Mouse (Mus musculus): ENCODE measurements at regions not wholly inside any gene's neighbourhood (a gene's known extent, or its start where the extent isn't known, plus 50 kb on each side); places are given as distances from the start of the nearest gene placed in this dataset.

- no peaks in the 10 kb centered on the region for H3K27me3 ChIP-seq (ENCODE audit: insufficient read depth, low read length)
- H3K36me3 ChIP-seq (ENCODE audit: insufficient read depth, low read length), result no peaks in the 10 kb centered on the region
- no peak for TF ChIP-seq POU5F1 (IDR thresholded peaks at IDR 0.05; ENCODE audit: borderline replicate concordance, low read length)
- no peak for TF ChIP-seq NANOG (IDR thresholded peaks at IDR 0.05; ENCODE audit: borderline replicate concordance, low read length)
- no peak for TF ChIP-seq CTCF (conservative IDR thresholded peaks at IDR 0.05; ENCODE audit: low read length)
- no peaks in the 10 kb centered on the region for H3K9me3 ChIP-seq (ENCODE audit: low read length)
- H3K4me1 ChIP-seq (replicated peaks; ENCODE audit: low read depth, low read length), result no peaks in the 10 kb centered on the region
- no peak overlapping the region for H3K4me3 ChIP-seq (replicated peaks; ENCODE audit: low read length)
Measured at GRCm38 (mm10) chr2:12019607-12020006, 241.9 kb downstream of the Ankrd16 start.

GRCm38 (mm10) chr2:12023402-12024111, 245.9 kb downstream of the Ankrd16 start:
- no peak overlapping the region for H3K4me3 ChIP-seq (replicated peaks; ENCODE audit: low read length)
- H3K27me3 ChIP-seq (ENCODE audit: insufficient read depth, low read length), result no peaks in the 10 kb centered on the region
- TF ChIP-seq CTCF (conservative IDR thresholded peaks at IDR 0.05; ENCODE audit: low read length), result no peak
- no peak for TF ChIP-seq NANOG (IDR thresholded peaks at IDR 0.05; ENCODE audit: borderline replicate concordance, low read length)
- TF ChIP-seq POU5F1 (IDR thresholded peaks at IDR 0.05; ENCODE audit: borderline replicate concordance, low read length), result no peak
- no peaks in the 10 kb centered on the region for H3K4me1 ChIP-seq (replicated peaks; ENCODE audit: low read depth, low read length)
- H3K9me3 ChIP-seq (ENCODE audit: low read length), result no peaks in the 10 kb centered on the region
- H3K36me3 ChIP-seq (ENCODE audit: insufficient read depth, low read length), result no peaks in the 10 kb centered on the region

GRCm38 (mm10) chr2:12026220-12026619, 248.5 kb downstream of the Ankrd16 start:
- Histone ChIP-seq H3K4me3 (replicated peaks; ENCODE audit: low read length) (no peak overlapping the region), H3K27me3 (ENCODE audit: insufficient read depth, low read length) (no peaks in the 10 kb centered on the region), H3K36me3 (ENCODE audit: insufficient read depth, low read length) (no peaks in the 10 kb centered on the region), H3K9me3 (ENCODE audit: low read length) (no peaks in the 10 kb centered on the region), H3K4me1 (replicated peaks; ENCODE audit: low read depth, low read length) (no peaks in the 10 kb centered on the region)
- TF ChIP-seq CTCF (conservative IDR thresholded peaks at IDR 0.05; ENCODE audit: low read length) (no peak; the same call in 1 of the 2 replicates), NANOG (IDR thresholded peaks at IDR 0.05; ENCODE audit: borderline replicate concordance, low read length) (no peak), POU5F1 (IDR thresholded peaks at IDR 0.05; ENCODE audit: borderline replicate concordance, low read length) (no peak)

- Histone ChIP-seq H3K4me3 (replicated peaks; ENCODE audit: low read length) (no peak overlapping the region), H3K27me3 (ENCODE audit: insufficient read depth, low read length) (no peaks in the 10 kb centered on the region), H3K36me3 (ENCODE audit: insufficient read depth, low read length) (no peaks in the 10 kb centered on the region), H3K4me1 (replicated peaks; ENCODE audit: low read depth, low read length) (no peaks in the 10 kb centered on the region), H3K9me3 (ENCODE audit: low read length) (peaks cover 7% of the 10 kb centered on the region)
- no peak for TF ChIP-seq POU5F1 (IDR thresholded peaks at IDR 0.05; ENCODE audit: borderline replicate concordance, low read length)
- no peak for TF ChIP-seq NANOG (IDR thresholded peaks at IDR 0.05; ENCODE audit: borderline replicate concordance, low read length)
- TF ChIP-seq CTCF (conservative IDR thresholded peaks at IDR 0.05; ENCODE audit: low read length), result no peak
Measured at GRCm38 (mm10) chr2:12033518-12034322, 256.0 kb downstream of the Ankrd16 start.

GRCm38 (mm10) chr2:12034323-12034585, 256.6 kb downstream of the Ankrd16 start:
- no peak for TF ChIP-seq NANOG (IDR thresholded peaks at IDR 0.05; ENCODE audit: borderline replicate concordance, low read length)
- TF ChIP-seq POU5F1 (IDR thresholded peaks at IDR 0.05; ENCODE audit: borderline replicate concordance, low read length), result no peak
- no peak for TF ChIP-seq CTCF (conservative IDR thresholded peaks at IDR 0.05; ENCODE audit: low read length)
- Histone ChIP-seq H3K36me3 (ENCODE audit: insufficient read depth, low read length) (no peaks in the 10 kb centered on the region), H3K27me3 (ENCODE audit: insufficient read depth, low read length) (no peaks in the 10 kb centered on the region), H3K4me1 (replicated peaks; ENCODE audit: low read depth, low read length) (no peaks in the 10 kb centered on the region), H3K9me3 (ENCODE audit: low read length) (peaks cover 7% of the 10 kb centered on the region), H3K4me3 (replicated peaks; ENCODE audit: low read length) (no peak overlapping the region)

- no peaks in the 10 kb centered on the region for H3K36me3 ChIP-seq (ENCODE audit: insufficient read depth, low read length)
- TF ChIP-seq CTCF (conservative IDR thresholded peaks at IDR 0.05; ENCODE audit: low read length) (no peak), NANOG (IDR thresholded peaks at IDR 0.05; ENCODE audit: borderline replicate concordance, low read length) (no peak), POU5F1 (IDR thresholded peaks at IDR 0.05; ENCODE audit: borderline replicate concordance, low read length) (no peak)
- no peak overlapping the region for H3K4me3 ChIP-seq (replicated peaks; ENCODE audit: low read length)
- H3K4me1 ChIP-seq (replicated peaks; ENCODE audit: low read depth, low read length), result peaks cover 10% of the 10 kb centered on the region
- no peaks in the 10 kb centered on the region for H3K9me3 ChIP-seq (ENCODE audit: low read length)
- no peaks in the 10 kb centered on the region for H3K27me3 ChIP-seq (ENCODE audit: insufficient read depth, low read length)
Measured at GRCm38 (mm10) chr2:12049386-12049785, 252.3 kb downstream of the Itga8 start.

GRCm38 (mm10) chr2:12049972-12050371, 251.8 kb downstream of the Itga8 start:
- no peaks in the 10 kb centered on the region for H3K27me3 ChIP-seq (ENCODE audit: insufficient read depth, low read length)
- no peak for TF ChIP-seq POU5F1 (IDR thresholded peaks at IDR 0.05; ENCODE audit: borderline replicate concordance, low read length)
- no peak for TF ChIP-seq CTCF (conservative IDR thresholded peaks at IDR 0.05; ENCODE audit: low read length)
- no peak for TF ChIP-seq NANOG (IDR thresholded peaks at IDR 0.05; ENCODE audit: borderline replicate concordance, low read length)
- no peaks in the 10 kb centered on the region for H3K9me3 ChIP-seq (ENCODE audit: low read length)
- H3K36me3 ChIP-seq (ENCODE audit: insufficient read depth, low read length), result no peaks in the 10 kb centered on the region
- H3K4me3 ChIP-seq (replicated peaks; ENCODE audit: low read length), result no peak overlapping the region
- H3K4me1 ChIP-seq (replicated peaks; ENCODE audit: low read depth, low read length), result peaks cover 12% of the 10 kb centered on the region

- TF ChIP-seq POU5F1 (IDR thresholded peaks at IDR 0.05; ENCODE audit: borderline replicate concordance, low read length) (no peak), CTCF (conservative IDR thresholded peaks at IDR 0.05; ENCODE audit: low read length) (no peak), NANOG (IDR thresholded peaks at IDR 0.05; ENCODE audit: borderline replicate concordance, low read length) (no peak)
Measured at GRCm38 (mm10) chr2:12053404-12054164, 248.1 kb downstream of the Itga8 start.

More at GRCm38 (mm10) chr2:12053404-12054164, 248.1 kb downstream of the Itga8 start:
- Histone ChIP-seq H3K36me3 (ENCODE audit: insufficient read depth, low read length) (no peaks in the 10 kb centered on the region), H3K9me3 (ENCODE audit: low read length) (no peaks in the 10 kb centered on the region), H3K4me3 (replicated peaks; ENCODE audit: low read length) (no peak overlapping the region), H3K27me3 (ENCODE audit: insufficient read depth, low read length) (no peaks in the 10 kb centered on the region), H3K4me1 (replicated peaks; ENCODE audit: low read depth, low read length) (peaks cover 12% of the 10 kb centered on the region)

All from E14TG2a.4 (cell line).